Mouse (Mus musculus) ZHBTc4 (cell line): ENCODE data around the gene Zfp94.

ENCODE experiments used
- DNase-seq: peaks from one replicate; pipeline ENCODE4 v3.0.0-alpha.2; 2011; ENCODE audit warnings: low read depth, low spot score

Gene Zfp94

DNA sequence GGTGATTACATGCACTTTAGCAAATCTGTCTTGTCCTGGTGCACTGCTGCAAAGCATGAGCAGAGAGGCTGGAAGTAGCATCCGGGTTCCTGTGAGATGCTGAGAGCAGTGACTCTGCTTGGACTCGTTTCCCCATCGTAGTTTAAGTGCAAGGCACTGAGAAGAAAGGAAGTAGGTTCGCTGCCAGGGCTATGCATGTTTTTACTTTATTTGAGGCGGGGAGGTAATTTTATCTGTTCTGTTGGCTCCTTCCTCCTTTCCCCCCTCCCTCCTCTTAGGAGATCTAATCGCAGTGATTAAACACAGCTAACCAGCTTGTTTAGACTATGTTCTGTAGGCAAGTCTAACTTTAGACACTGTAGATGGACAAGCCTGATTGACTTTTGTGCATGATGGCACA lies 2.5 kb upstream of the Zfp94 start:
- DNase-seq: no peak

DNA sequence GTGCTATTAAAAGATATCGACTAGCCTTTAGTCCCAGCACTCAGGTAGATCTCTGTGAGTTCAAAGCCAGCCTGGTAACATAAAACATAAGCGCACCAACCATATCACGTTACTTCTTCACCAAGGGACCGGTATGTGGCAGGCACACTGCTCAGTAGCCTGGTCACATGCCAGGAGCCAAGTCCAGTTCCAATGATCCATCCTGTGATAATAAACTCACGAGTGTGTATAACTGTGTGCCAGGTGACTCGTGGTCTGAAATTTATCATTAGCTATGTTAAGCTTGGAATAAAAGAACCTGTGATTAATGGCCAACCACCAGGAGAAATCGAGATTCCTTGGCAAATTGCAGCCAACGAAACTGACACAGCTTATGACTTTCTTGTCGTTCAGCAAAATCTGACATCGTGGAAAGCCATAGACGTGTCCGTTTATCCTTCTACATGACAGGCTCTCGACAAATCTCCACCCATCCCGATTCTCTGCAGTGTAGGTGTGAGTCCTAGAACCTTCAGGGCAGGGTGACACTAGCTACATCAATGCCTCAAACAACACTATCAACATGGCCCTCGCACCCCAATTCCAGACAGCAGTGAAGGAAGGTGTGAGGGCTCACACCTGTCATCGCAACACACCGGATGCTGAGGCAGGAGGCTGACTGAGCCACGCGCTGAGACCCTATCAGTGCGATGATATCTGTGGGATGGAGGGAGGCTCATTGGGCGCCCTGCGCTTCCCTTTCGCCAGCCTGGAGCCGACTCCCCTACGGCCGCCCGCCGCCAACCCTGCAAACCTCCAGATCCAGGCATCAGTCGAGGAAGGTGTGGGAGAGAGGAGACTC lies 520 bp downstream of the Zfp94 start:
- DNase-seq: no peak

DNA sequence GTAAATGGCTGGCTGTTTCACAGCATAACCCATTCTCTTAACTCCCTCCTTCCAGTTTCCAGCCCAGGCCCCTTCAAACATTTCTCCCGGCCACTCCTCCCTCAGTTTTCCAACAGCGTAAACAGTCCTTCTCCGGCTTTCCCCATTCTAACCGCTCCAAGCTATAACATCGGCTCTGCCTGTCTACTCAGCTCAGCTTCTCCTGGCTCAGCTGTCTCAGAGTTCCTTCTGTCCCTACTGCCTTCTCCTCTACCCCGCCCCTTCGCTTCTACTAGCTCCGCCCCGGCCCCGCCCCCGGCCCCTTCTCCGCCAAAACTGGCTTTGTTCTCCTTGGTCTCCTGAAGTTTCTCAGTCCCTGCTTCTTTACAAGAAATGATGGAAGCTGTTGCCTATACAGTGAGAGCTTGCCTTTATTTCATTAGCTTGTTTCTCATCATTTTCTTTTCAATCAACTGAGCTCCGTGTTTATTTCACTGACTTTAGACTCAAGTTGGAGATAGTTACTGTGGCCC lies 15.6 kb downstream of the Zfp94 start, which contains the start of gene Zfp61:
Gene Zfp61, minus strand, starts transcription at position 462 of the 512 bp plus-strand sequence.
- peak; percentile 26 for DNase-seq

DNA sequence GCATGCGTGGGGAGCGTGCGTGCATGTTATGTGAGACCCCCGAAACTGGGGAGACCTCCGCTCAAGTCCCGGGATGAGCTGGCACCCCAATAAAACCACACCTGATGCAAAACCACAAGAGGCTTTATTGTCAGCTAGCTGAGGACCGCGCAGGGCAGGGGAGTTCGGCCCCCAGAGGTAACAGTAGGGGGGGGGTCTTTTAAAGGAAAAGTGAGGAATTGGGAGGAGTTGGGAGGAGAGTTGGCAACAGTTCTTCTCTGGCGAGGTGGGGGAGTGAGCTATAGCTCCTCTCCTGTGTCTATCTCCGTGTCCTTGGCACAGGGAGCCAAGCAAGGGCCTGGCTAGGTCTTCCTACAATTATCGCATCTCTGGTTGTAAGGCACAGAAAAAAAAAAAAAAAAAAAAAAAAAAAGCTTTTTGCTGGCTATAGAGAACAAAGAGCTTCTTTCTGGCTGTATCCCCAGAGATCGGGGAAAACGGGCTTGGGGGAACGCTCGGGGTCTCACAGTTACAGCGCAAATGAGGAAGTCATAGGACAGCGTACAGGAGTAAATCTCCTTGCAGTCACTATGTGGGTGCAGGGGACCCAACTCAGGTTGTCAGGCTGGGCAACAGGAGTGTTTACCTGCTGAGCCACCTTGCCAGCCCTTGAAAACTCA lies 16.5 kb downstream of the Zfp94 start:
- DNase-seq: peak; percentile 19

DNA sequence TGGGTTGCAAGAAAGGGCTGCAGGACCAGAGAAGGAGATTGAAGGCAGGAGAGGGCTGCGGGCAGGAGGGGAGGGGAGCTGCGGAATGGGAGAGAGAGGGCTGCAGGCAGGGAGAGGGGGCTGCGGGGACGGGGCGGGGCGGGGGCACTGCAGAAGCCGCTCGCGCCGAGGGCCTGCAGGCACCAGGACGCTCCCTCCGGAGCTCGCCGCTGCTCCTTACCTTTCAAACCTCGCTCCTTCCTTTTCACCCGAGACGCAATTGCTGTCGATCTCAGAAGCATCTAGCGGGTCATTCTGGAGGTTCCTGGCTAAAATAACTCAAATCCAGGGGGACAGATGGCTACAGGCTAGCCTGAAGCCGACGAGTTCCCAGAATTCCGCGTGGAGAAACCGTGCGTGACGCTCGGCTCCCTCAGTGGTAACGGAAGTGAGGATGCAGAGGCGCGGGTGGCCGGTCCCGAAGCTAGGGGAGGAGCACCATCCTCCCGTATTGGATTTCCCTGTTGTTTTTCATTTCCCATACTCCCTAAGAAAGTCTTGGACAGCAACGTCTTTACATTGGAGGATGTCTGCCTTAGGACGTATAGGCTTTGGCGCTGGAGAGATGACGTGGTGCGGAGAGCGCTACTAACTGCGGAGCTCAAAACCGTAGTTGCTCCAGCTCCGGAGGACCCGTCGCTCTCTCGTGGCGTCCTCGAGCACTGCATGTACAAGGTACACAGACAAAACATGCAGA lies 17.3 kb downstream of the Zfp94 start:
- peak; percentile 96 for DNase-seq

DNA sequence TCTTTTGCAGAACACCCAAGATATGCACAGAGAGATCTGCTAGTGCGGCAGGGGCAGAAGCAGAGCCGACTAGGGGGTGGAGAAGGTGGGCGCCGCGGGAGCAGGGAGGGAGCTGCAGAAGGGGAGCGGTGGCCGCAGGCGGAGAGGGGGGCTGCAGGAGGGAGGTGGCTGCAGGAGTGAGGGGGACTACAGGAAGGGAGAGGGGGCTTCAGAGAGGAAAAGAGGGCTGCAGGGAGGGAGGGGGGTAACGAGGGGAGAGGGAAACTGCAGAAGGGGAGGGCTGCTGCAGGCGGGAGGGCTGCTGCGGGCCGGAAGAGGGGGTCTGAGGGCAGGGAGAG lies 17.9 kb downstream of the Zfp94 start:
- DNase-seq: no peak

DNA sequence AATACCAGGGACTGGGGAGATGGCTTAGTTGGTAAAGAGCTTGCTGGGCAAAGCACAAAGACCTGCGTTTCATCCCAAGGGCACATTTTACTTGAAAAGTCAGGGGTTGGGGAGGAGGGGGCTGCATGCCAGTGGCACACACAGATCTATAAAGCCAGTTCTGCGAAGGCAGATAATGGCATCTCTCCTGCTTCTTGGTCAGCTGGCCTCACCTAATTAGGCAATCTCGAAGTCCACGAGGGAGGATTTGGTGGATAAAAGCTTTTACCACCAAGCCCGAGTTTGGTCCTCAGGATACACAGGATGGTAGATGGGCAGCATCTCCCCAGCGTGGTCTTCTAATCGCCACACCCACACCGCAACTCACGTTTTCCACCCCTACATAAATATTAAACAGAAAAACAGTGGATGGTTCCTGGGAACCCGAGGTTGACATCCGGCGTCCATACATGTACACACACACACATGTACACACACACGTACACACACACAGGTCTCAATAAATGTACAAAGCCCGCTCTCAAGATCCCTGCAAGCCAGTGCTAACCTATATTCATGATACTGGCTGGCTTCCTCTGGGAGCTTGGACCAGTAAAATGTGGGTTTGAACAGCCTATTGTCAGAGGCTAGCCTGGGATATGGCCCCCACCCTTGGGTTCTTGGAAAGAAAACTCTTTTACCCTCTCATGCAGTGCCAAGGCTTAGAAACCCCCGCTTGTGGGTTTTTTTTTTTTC lies 18.9 kb downstream of the Zfp94 start:
- no peak for DNase-seq

DNA sequence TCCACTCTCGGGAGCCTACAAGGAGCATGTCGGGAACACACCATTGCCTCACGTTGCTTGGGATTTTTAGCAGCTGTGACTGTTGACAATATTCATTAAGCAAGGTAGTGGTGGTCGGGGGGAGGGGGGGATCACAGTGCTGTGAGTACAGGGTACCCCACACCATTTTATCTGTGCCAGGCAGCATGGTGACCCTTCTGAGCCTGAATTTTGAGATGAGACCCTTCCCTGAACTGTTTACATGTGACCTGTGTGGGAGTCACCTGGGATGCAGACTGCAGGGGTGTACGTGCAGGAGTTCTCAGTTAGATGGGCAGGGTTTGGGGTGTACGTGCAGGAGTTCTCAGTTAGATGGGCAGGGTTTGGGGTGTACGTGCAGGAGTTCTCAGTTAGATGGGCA lies 20.1 kb downstream of the Zfp94 start:
- DNase-seq: no peak

DNA sequence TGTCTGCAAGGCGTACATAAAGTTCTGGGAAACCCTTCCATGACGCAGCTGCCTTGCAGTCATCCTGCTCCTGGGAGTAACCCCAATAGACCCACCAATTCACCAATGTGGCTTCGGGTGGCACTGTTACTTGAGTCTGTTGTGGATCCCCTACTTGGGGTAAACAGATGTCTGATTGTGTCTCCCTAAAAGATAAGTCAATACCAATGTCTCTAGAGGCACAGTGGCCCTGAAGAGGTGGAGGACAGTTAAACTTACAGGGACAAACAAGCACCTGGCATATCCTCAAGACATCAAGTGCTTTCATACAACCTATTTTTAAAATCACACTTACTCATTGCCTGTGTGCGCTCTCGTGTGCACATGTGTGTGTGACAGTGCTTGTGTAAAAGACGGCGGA lies 21.1 kb downstream of the Zfp94 start:
- DNase-seq: no peak

DNA sequence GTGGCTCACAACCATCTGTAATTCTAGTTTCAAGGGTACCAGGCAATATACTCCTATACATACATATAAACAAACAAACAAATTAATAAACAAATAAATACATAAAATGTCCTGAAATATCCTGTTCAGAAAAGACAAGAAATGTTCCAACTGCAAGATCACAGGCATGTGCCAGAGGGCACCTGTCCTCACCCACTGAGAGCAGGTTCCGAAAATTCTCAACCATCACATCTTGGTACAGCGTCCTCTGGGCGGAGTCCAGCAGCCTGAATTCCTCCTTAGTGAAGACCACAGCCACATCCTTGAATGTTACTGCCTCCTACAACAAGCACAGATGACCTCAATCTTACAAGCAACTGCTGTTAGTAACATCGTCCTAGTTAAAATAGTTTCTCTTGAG lies 21.7 kb downstream of the Zfp94 start:
- DNase-seq: no peak

DNA sequence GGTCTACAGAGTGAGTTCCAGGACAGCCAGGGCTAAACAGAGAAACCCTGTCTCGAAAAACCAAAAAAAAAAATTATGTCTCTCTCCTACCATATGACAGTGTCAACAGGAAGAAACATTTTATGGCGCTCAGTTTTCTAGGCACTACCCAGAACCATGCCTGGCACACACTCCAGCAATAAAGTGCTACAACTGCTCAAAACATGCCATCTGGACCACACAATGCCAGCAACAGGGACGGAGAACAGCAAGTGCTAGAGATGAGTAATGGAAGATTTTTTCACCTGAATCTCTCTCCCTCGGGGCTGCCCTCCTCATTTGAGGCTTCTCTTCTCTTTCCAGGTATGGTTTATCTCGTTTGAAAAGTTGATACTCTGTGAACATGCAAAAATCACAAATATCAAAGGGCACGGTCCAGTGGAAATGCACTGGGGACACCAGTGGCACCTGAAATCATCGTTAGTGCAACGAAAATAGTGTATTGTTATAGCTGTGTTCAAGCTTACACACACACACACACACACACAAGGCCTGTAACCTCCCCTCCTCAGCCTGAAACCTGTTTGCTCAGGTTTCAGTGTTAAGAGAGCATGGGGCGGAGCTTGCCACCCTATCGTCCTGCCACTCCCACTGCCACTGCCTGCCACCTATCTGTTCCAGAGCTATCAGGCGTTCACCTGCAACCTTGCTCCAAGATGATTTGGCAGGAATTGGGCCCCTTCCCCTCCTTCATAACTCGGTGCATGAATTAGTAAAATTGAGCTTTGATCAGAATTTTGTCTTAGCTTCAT lies 23.2 kb downstream of the Zfp94 start:
- no peak for DNase-seq

DNA sequence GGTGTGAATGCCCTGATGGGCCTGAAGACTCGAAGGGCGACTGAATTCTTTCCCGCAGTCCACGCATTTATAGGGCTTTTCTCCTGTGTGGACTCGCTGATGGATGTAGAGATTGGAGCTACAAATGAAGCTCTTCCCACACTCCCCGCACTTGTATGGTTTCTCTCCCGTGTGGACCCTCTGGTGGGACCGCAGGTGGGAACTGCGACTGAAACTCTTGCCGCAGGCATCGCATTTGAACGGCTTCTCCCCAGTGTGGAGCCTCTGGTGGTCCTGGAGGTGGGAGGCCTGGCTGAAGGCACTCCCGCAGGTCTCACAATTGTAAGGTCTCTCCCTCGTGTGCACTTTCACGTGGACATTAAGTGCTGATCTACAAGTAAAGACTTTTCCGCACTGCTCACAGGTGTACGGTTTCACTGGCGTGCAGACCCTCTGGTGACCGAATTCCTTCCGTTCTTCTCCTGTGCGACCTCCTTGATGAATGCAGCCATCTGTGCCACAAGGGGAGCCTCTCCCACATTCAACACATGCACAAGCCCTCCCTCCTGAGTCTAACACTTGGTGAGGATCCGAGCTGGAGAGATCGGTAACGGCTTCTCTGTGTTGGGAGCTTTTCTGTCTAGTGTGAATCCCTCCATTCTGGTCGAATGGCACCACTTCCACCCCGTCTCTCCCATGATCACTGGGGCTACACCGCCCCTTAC lies 24.9 kb downstream of the Zfp94 start:
- DNase-seq: peak; percentile 52

DNA sequence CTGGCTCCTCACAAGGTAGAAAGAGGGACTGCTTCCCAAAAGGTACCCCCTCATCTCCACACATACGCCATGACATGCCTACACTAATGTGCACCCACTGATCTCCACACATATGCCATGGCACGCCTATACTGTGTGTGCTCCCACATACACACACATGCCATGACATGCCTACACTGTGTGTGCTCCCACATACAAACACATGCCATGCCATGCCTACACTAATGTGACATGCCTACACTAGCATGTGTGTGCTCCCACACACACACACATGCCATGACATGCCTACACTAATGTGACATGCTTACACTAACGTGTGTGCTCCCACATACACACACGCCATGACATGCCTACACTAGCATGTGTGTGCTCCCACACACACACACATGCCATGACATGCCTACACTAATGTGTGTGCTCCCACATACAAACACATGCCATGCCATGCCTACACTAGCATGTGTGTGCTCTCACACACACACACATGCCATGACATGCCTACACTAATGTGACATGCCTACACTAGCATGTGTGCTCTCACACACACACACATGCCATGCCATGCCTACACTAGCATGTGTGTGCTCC lies 26.3 kb downstream of the Zfp94 start:
- no peak for DNase-seq

DNA sequence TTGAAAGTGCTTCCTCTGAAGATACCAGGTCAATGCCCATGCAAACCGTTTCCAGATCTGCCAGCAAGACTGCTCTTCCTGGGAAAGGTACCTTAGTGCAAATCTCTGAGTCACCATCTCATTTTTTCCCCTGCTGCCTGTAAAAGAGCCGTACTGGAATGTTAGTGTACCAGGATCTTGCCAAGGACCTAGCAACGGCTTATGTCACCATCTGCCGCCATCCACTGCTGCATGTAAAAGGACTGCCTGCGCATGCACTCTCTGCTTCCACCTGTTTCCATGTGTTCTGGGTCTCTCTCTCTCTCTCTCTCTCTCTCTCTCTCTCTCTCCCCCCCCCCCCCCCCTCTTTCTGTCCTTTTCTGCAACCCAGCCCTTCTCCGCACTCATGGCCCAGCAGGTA lies 28.0 kb downstream of the Zfp94 start:
- DNase-seq: no peak

DNA sequence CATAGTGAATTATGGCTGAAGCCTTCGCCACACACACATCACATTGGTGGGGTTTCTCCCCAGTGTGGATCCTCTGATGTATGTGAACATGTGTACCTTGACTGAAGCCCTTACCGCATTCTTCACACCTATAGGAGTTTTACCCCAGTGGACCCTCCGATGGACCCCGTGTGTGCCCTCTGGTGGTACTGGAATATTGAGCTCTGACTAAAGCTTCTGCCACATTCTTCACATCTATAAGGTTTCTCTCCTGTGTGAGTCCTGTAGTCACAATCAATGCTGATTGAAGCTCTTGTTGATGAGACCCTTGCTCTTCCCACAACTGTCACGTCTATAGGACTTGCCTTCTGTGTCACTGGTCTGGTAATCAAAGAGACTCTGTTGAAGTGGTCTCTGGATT lies 28.8 kb downstream of the Zfp94 start:
- peak; percentile 73 for DNase-seq

DNA sequence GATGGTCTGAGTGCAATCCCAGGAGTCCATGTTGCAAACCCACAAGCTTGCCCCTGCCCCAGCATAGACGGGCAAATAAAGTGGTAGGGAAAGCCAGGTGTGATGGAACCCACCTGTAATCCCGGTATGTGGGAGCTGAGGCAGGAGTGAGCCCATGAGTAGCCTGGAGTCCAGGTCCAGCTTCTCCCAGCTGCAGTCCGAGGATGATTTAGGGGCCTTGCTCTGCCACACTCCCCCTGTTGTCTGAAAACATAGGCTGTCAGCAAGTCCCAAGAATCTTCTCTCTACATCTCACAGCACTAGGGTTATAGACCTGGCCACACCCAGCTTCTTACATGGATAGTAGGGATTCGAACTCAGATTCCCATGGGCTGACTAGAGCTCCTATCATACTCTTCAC lies 29.6 kb downstream of the Zfp94 start:
- no peak for DNase-seq

DNA sequence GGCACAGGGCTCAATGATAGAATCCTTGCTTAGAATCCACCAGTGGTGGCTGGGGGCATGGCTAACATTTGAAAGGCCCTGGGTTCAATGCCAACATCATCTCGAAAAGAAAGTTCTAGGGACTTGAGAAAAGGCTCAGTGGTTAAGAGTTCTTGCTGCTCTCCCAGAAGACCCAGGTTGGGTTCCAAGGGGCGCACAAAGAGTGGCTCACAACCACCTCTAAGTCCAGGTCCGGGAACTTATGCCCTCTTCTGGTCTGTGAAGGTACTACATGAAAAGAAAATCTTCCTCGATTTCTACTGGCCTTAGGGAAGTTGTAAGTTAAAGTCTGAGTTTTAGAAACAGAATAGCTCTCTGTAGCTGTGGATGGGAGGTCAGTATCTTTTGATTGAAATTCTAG lies 30.4 kb downstream of the Zfp94 start:
- peak; percentile 44 for DNase-seq

DNA sequence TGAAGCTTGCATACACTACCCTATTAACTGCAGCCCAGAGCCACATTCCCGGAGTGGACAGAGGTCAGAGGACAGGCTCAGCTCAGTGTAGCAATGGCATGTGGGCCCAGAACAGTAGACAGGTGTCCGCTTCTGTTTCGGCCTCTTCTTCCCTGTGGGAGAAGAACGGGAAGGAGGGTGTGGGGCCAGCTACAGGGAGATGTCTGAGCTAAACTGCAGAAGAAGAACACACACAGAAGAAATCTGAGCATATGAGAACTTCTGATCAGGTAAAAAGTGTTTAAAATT lies 35.7 kb downstream of the Zfp94 start:
- peak; percentile 19 for DNase-seq

DNA sequence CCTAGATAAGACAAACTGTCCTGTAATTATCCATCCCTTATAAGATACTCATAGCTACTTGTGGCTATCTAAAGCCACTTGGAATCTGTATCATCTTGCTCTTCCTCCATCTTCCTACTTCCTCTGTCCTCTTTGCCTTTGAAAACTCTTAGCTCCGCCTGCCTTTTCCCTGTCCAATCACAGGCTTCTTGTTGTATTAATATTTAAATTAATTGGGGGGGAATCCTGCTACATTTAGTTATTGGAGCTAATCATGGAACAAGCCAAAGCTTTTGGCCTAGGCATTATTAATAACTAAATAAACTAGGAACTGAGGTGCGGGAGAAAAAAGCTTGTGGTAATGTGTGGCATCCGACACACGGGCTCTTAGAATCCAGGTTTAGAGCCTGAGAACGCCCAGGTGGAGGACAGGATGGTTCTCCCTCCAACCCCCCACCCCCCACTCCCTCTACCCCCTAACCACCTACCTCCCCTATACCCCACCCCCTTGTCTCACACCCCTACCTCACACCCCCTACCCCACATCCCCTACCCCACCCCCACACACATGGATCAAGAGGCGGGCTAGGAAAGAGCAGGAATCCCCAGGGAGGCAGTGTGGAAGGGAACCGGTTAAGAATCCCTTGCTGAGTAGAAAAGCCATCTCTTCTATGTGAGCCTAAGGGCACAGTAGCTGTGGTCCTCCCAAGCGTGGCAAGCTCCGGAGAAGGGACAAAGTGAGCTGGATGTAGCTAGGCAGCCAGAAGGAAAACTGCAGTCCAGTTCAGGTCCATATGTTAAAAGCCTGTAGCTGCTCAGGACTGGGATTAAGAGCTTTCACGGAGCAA lies 36.2 kb downstream of the Zfp94 start:
- DNase-seq: peak; percentile 47
